Mouse (Mus musculus): Measurements from ENCODE around the gene Olfr437. TPM values are rescaled to one million over a fixed set of nuclear protein-coding genes. Genes with fewer than 3 reads are reported as not detected.
A peak's percentile ranks its signal among the peaks of the same experiment; 100 is the strongest.
"Not testable (repeated sequence)": the region's sequence is repeated elsewhere in the genome, so short reads cannot be mapped to it uniquely, and the experiment has no call there.

Gene Olfr437
- not detected for total RNA-seq (2021)

GRCm38 (mm10) chr6:43162982-43163381 lies at the start of gene Olfr437:
Olfr437 (plus strand) TSS chr6:43163282.
- intact Hi-C loops (cut with DNase I): no loop called here
- no peak for DNase-seq (ENCODE audit: low spot score in 2 of 2)

GRCm38 (mm10) chr6:43146267-43146666 lies 16.8 kb upstream of the Olfr437 start, which contains the start of gene Olfr237-ps1:
Olfr237-ps1 (plus strand) TSS chr6:43146567.
- intact Hi-C loops (cut with DNase I); DNase-seq (ENCODE audit: low spot score in 2 of 2): not testable (repeated sequence)

- no peak for DNase-seq (ENCODE audit: low spot score in 2 of 2)
- intact Hi-C loops (cut with DNase I): no loop called here
Observed at GRCm38 (mm10) chr6:43159502-43159901, 3.6 kb upstream of the Olfr437 start.

GRCm38 (mm10) chr6:43167246-43167645 lies 4.2 kb downstream of the Olfr437 start:
- no peak for DNase-seq (ENCODE audit: low spot score in 2 of 2)
- intact Hi-C loops (cut with DNase I): no loop called here

GRCm38 (mm10) chr6:43171840-43172239 lies 8.8 kb downstream of the Olfr437 start, which contains the start of gene Olfr13:
Olfr13 (plus strand) TSS chr6:43172140.
- no peak for DNase-seq (ENCODE audit: low spot score in 2 of 2)
- intact Hi-C loops (cut with DNase I): no loop called here

- no peak for DNase-seq (ENCODE audit: low spot score in 2 of 2)
- intact Hi-C loops (cut with DNase I): no loop called here
Observed at GRCm38 (mm10) chr6:43178129-43178528, 15.0 kb downstream of the Olfr437 start.

GRCm38 (mm10) chr6:43178584-43179501 lies 15.8 kb downstream of the Olfr437 start:
- no peak for DNase-seq (ENCODE audit: low spot score in 2 of 2)
- intact Hi-C loops (cut with DNase I): no loop called here

- intact Hi-C loops (cut with DNase I): no loop called here
- no peak for DNase-seq (ENCODE audit: low spot score in 2 of 2)
Observed at GRCm38 (mm10) chr6:43190986-43191385, 27.9 kb downstream of the Olfr437 start.

- no peak for DNase-seq (ENCODE audit: low spot score in 2 of 2)
- intact Hi-C loops (cut with DNase I): no loop called here
Observed at GRCm38 (mm10) chr6:43196781-43197180, 33.7 kb downstream of the Olfr437 start, which contains the start of gene Olfr435. Olfr435 (plus strand) TSS chr6:43197146.

GRCm38 (mm10) chr6:43198094-43198493 lies 35.0 kb downstream of the Olfr437 start:
- intact Hi-C loops (cut with DNase I): no loop called here
- DNase-seq (ENCODE audit: low spot score in 2 of 2): no peak

- intact Hi-C loops (cut with DNase I): no loop called here
- DNase-seq (ENCODE audit: low spot score in 2 of 2): no peak
Observed at GRCm38 (mm10) chr6:43202786-43203185, 39.7 kb downstream of the Olfr437 start.

- DNase-seq (ENCODE audit: low spot score in 2 of 2): no peak
- intact Hi-C loops (cut with DNase I): no loop called here
Observed at GRCm38 (mm10) chr6:43205355-43205754, 42.3 kb downstream of the Olfr437 start.

- intact Hi-C loops (cut with DNase I): not testable (repeated sequence)
- peak; percentile 29 to 35 for DNase-seq (ENCODE audit: low spot score in 2 of 2)
Observed at GRCm38 (mm10) chr6:43212873-43213272, 49.8 kb downstream of the Olfr437 start, which contains the start of gene Olfr434. Olfr434 (plus strand) TSS chr6:43213021.

Other genes with a start within 250 kb of the Olfr437 start
- not detected for gene Olfr446, start 241.9 kb upstream of the Olfr437 start, total RNA-seq (2021)
- gene Olfr444, start 214.2 kb upstream of the Olfr437 start, total RNA-seq (2021): not detected
- gene Olfr441, start 56.9 kb upstream of the Olfr437 start, total RNA-seq (2021): not detected
- not detected for gene Olfr237-ps1, start 16.7 kb upstream of the Olfr437 start, total RNA-seq (2021)
- not detected for gene Olfr13, start 8.9 kb downstream of the Olfr437 start, total RNA-seq (2021)
- gene Olfr435, start 33.9 kb downstream of the Olfr437 start, total RNA-seq (2021): not detected
- gene Olfr434, start 49.7 kb downstream of the Olfr437 start, total RNA-seq (2021): not detected
- not detected for gene Olfr47, start 68.2 kb downstream of the Olfr437 start, total RNA-seq (2021)
- 1 to 10 TPM; 1.4 to 2.9 TPM for gene Arhgef5, start 102.3 kb downstream of the Olfr437 start, total RNA-seq (2021)
- under 1 TPM in 1 of 2 experiments, not detected in 1; 0.52 TPM for gene Nobox, start 146.3 kb downstream of the Olfr437 start, total RNA-seq (2021)